Mouse (Mus musculus): ENCODE measurements around the gene Gcc2.
"Not testable (repeated sequence)": the region's sequence is repeated elsewhere in the genome, so short reads cannot be mapped to it uniquely, and the experiment has no call there.

Gene Gcc2

GRCm38 (mm10) chr10:58214934-58215333 lies 40.4 kb upstream of the Gcc2 start:
- Histone ChIP-seq H3K27me3 (ENCODE audit: insufficient read depth, low read length) (no peaks in the 10 kb centered on the region), H3K9me3 (ENCODE audit: low read length) (no peaks in the 10 kb centered on the region), H3K4me1 (replicated peaks; ENCODE audit: low read depth, low read length) (no peaks in the 10 kb centered on the region), H3K36me3 (ENCODE audit: insufficient read depth, low read length) (no peaks in the 10 kb centered on the region), H3K4me3 (replicated peaks; ENCODE audit: low read length) (no peak overlapping the region)
- no peak for TF ChIP-seq NANOG (IDR thresholded peaks at IDR 0.05; ENCODE audit: borderline replicate concordance, low read length)
- TF ChIP-seq CTCF (conservative IDR thresholded peaks at IDR 0.05; ENCODE audit: low read length): no peak
- no peak for TF ChIP-seq POU5F1 (IDR thresholded peaks at IDR 0.05; ENCODE audit: borderline replicate concordance, low read length)

DNA sequence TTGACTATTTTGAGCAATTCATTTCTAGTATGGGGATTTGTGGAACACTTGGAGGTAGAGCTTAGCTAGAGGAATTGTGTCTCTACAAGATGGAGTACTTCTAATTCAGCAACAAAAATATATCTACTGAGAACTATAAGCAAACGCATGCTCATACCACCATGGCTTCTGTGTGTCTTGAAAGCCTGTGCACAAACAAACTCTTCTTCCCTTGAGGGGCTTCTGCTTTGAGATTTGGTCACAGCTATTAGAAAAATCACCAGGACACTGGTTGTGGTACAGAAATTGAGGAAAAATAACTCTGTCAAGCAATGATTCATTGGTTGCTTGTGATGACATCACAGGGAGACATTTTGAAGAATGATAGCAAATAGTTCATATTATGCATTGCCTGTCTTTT lies 39.9 kb upstream of the Gcc2 start:
- H3K27me3 ChIP-seq (ENCODE audit: insufficient read depth, low read length): no peaks in the 10 kb centered on the region
- TF ChIP-seq POU5F1 (IDR thresholded peaks at IDR 0.05; ENCODE audit: borderline replicate concordance, low read length): no peak
- TF ChIP-seq CTCF (conservative IDR thresholded peaks at IDR 0.05; ENCODE audit: low read length): no peak
- no peak for TF ChIP-seq NANOG (IDR thresholded peaks at IDR 0.05; ENCODE audit: borderline replicate concordance, low read length)
- H3K4me1 ChIP-seq (replicated peaks; ENCODE audit: low read depth, low read length): no peaks in the 10 kb centered on the region
- no peaks in the 10 kb centered on the region for H3K9me3 ChIP-seq (ENCODE audit: low read length)
- no peak overlapping the region for H3K4me3 ChIP-seq (replicated peaks; ENCODE audit: low read length)
- no peaks in the 10 kb centered on the region for H3K36me3 ChIP-seq (ENCODE audit: insufficient read depth, low read length)

GRCm38 (mm10) chr10:58217366-58217765 lies 37.9 kb upstream of the Gcc2 start:
- H3K4me1 ChIP-seq (replicated peaks; ENCODE audit: low read depth, low read length): no peaks in the 10 kb centered on the region
- H3K27me3 ChIP-seq (ENCODE audit: insufficient read depth, low read length): peaks cover 6% of the 10 kb centered on the region
- no peaks in the 10 kb centered on the region for H3K36me3 ChIP-seq (ENCODE audit: insufficient read depth, low read length)
- no peaks in the 10 kb centered on the region; the same call in 1 of the 2 replicates for H3K9me3 ChIP-seq (ENCODE audit: low read length)
- no peak for TF ChIP-seq NANOG (IDR thresholded peaks at IDR 0.05; ENCODE audit: borderline replicate concordance, low read length)
- TF ChIP-seq CTCF (conservative IDR thresholded peaks at IDR 0.05; ENCODE audit: low read length): no peak
- TF ChIP-seq POU5F1 (IDR thresholded peaks at IDR 0.05; ENCODE audit: borderline replicate concordance, low read length): no peak
- no peak overlapping the region for H3K4me3 ChIP-seq (replicated peaks; ENCODE audit: low read length)

DNA sequence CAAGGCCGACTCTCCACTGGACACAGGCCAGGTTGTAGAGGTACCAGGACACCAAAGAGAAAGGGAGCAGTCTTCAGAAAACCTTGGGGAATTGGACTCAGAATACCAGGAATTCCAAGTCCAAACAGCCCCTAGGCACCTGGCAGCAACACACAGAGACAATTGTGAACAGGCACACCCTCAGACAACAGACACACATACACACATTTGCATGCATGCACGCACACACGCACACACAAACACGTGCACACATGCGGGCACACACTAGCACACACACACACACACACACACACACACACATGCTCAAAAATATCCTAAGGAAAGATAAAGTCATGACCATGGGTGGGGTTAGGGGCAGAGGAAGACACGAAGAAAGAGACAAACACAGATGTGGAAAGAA lies 34.6 kb upstream of the Gcc2 start:
- TF ChIP-seq NANOG (IDR thresholded peaks at IDR 0.05; ENCODE audit: borderline replicate concordance, low read length) (no peak), POU5F1 (IDR thresholded peaks at IDR 0.05; ENCODE audit: borderline replicate concordance, low read length) (no peak), CTCF (conservative IDR thresholded peaks at IDR 0.05; ENCODE audit: low read length) (no peak)
- Histone ChIP-seq H3K4me3 (replicated peaks; ENCODE audit: low read length) (no peak overlapping the region), H3K36me3 (ENCODE audit: insufficient read depth, low read length) (no peaks in the 10 kb centered on the region), H3K4me1 (replicated peaks; ENCODE audit: low read depth, low read length) (no peaks in the 10 kb centered on the region; the same call in none of the 2 replicates), H3K9me3 (ENCODE audit: low read length) (no peaks in the 10 kb centered on the region; the same call in 1 of the 2 replicates), H3K27me3 (ENCODE audit: insufficient read depth, low read length) (peaks cover 8% of the 10 kb centered on the region)

DNA sequence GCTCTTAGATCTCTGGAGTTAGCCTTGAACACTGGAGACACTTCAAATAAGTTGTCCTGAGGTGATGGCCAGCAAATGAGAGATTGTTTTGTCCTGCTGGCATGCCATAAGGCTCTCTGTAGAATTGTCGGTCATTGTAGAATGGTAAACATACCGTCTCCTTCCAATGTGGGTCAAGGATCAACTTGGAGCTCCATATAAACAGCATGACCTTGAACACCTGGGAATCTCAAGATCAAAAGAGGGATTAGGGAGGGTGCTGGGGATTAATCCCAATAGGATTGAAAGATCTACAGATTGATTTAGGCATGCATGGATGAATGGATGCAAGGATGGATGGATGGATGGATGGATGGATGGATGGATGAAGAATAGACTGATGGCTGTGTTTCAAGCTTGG lies 33.7 kb upstream of the Gcc2 start:
- H3K9me3 ChIP-seq (ENCODE audit: low read length); H3K4me1 ChIP-seq (replicated peaks; ENCODE audit: low read depth, low read length); H3K4me3 ChIP-seq (replicated peaks; ENCODE audit: low read length); H3K36me3 ChIP-seq (ENCODE audit: insufficient read depth, low read length): not testable (repeated sequence)
- H3K27me3 ChIP-seq (ENCODE audit: insufficient read depth, low read length): peaks cover 12% of the 10 kb centered on the region

GRCm38 (mm10) chr10:58223161-58223560 lies 32.1 kb upstream of the Gcc2 start:
- peaks cover 13% of the 10 kb centered on the region for H3K27me3 ChIP-seq (ENCODE audit: insufficient read depth, low read length)

DNA sequence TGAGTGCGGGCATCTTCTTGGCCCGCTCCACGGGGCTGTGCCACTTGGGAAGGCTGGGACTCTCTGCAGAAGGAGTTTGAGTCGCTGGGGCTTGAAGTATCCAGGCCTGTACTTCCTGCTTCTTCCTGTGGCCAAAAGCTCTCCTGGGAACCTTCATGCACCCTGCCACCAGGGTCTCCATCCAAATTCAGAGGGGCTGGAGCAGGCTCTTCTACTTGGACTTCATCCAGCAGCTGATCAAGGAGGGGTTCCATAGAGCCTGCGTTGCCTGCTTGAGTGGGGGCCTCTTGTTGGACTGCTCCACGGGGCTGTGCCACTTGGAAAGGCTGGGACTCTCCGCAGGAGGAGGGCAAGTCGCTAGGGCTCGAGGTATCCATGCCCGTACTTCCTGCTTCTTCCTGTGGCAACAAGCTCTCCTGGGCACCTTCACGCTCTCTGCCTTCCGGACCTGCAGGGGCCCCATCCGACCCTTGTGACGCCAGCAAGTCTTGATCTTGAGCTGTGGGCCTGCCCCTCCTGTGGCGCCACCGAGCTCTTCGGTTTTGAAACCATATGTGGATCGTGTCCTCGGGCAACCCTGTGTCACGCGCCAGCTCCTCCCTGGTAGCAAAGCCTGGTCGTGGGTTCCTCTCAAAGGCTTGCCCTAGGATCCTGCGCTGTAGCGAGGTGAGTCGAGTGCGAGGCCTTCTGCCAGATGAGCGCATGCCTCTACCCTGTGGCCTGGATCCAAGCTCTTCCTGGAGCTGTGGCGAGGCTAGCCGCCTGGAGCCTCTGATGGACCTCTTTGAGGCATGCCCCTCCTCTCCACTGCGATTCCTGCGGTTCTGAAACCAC lies 31.1 kb upstream of the Gcc2 start:
- H3K4me3 ChIP-seq (replicated peaks; ENCODE audit: low read length); H3K4me1 ChIP-seq (replicated peaks; ENCODE audit: low read depth, low read length): not testable (repeated sequence)
- H3K27me3 ChIP-seq (ENCODE audit: insufficient read depth, low read length): peaks cover 13% of the 10 kb centered on the region

More at GRCm38 (mm10) chr10:58223161-58223560, 32.1 kb upstream of the Gcc2 start:
- not testable (repeated sequence) for H3K4me1 ChIP-seq (replicated peaks; ENCODE audit: low read depth, low read length); H3K9me3 ChIP-seq (ENCODE audit: low read length); H3K4me3 ChIP-seq (replicated peaks; ENCODE audit: low read length); H3K36me3 ChIP-seq (ENCODE audit: insufficient read depth, low read length)

GRCm38 (mm10) chr10:58224827-58225785 lies 30.2 kb upstream of the Gcc2 start, which contains the start of gene AW822073:
Gene AW822073, minus strand, starts transcription at chr10:58224930.
- H3K4me3 ChIP-seq (replicated peaks; ENCODE audit: low read length); H3K9me3 ChIP-seq (ENCODE audit: low read length); H3K4me1 ChIP-seq (replicated peaks; ENCODE audit: low read depth, low read length); H3K36me3 ChIP-seq (ENCODE audit: insufficient read depth, low read length): not testable (repeated sequence)
- H3K27me3 ChIP-seq (ENCODE audit: insufficient read depth, low read length): peaks cover 13% of the 10 kb centered on the region

More for the DNA sequence above, 31.1 kb upstream of the Gcc2 start:
- not testable (repeated sequence) for H3K36me3 ChIP-seq (ENCODE audit: insufficient read depth, low read length); H3K9me3 ChIP-seq (ENCODE audit: low read length)

GRCm38 (mm10) chr10:58226357-58226756 lies 28.9 kb upstream of the Gcc2 start:
- peaks cover 13% of the 10 kb centered on the region for H3K27me3 ChIP-seq (ENCODE audit: insufficient read depth, low read length)
- not testable (repeated sequence) for H3K9me3 ChIP-seq (ENCODE audit: low read length); H3K4me1 ChIP-seq (replicated peaks; ENCODE audit: low read depth, low read length); H3K4me3 ChIP-seq (replicated peaks; ENCODE audit: low read length); H3K36me3 ChIP-seq (ENCODE audit: insufficient read depth, low read length)

DNA sequence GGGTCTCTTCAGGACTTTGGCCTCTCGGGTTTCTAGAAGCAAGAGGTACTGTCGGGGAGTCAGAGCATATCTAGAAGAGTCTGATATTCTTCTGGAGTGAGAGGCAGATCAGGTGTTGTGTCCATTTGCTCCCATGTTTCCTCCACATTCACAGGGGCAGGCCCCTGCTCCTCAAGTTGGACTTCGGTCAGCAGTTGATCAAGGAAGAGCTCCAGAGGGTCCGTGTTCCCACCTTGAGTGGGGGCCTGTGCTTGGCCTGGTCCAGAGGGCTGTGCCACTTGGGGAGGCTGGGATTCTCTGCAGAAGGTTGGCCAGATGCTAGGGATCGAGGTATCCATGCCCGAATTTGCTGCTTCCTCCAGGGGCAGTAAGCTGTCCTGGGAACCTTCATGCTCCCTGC lies 27.5 kb upstream of the Gcc2 start:
- Histone ChIP-seq H3K9me3 (ENCODE audit: low read length) (peaks cover 14% of the 10 kb centered on the region), H3K27me3 (ENCODE audit: insufficient read depth, low read length) (peaks cover 22% of the 10 kb centered on the region), H3K4me1 (replicated peaks; ENCODE audit: low read depth, low read length) (peaks cover 11% of the 10 kb centered on the region)
- H3K4me3 ChIP-seq (replicated peaks; ENCODE audit: low read length); H3K36me3 ChIP-seq (ENCODE audit: insufficient read depth, low read length): not testable (repeated sequence)

DNA sequence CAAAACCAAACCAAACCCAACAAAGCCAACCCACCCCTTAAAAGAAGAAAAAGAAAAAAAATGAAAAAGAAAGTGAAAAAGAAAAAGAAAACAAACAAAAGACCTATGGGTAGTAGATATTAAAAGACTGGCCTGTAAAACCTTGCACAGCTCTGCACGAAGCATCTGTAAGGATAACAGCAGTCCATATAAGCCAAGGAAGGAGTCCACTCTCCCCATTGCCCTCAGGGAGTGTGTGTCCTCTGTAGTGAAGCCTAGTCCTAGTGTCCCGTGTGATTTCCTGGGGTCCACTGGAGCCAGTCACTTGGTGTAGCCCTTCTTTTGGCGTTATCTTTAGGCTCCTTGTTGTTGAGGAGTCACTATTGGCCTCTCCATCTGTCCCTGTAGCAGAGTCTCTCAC lies 25.3 kb upstream of the Gcc2 start:
- not testable (repeated sequence) for H3K36me3 ChIP-seq (ENCODE audit: insufficient read depth, low read length); H3K4me3 ChIP-seq (replicated peaks; ENCODE audit: low read length)
- peaks cover 14% of the 10 kb centered on the region for H3K9me3 ChIP-seq (ENCODE audit: low read length)
- peaks cover 23% of the 10 kb centered on the region for H3K27me3 ChIP-seq (ENCODE audit: insufficient read depth, low read length)
- H3K4me1 ChIP-seq (replicated peaks; ENCODE audit: low read depth, low read length): peaks cover 11% of the 10 kb centered on the region

DNA sequence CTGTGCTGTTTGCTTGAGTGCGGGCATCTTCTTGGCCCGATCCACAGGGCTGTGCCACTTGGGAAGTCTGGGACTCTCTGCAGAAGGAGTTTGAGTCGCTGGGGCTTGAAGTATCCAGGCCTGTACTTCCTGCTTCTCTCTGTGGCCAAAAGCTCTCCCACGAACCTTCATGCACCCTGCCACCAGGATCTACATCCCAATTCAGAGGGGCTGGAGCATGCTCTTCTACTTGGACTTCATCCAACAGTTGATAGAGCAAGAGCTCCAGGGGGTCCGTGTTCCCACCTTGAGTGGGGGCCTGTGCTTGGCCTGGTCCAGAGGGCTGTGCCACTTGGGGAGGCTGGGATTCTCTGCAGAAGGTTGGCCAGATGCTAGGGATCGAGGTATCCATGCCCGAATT lies 24.2 kb upstream of the Gcc2 start:
- Histone ChIP-seq H3K4me1 (replicated peaks; ENCODE audit: low read depth, low read length) (peaks cover 11% of the 10 kb centered on the region), H3K27me3 (ENCODE audit: insufficient read depth, low read length) (peaks cover 31% of the 10 kb centered on the region), H3K9me3 (ENCODE audit: low read length) (peaks cover 14% of the 10 kb centered on the region)
- not testable (repeated sequence) for H3K36me3 ChIP-seq (ENCODE audit: insufficient read depth, low read length); H3K4me3 ChIP-seq (replicated peaks; ENCODE audit: low read length)
